Mouse (Mus musculus) limb, embryonic 14.5 days (tissue): ENCODE data around the gene Fbxw21. TPM values are rescaled to one million over a fixed set of nuclear protein-coding genes. Genes with fewer than 3 reads are reported as not detected.

Source experiments
- ATAC-seq: fragments of 200-750 bp; cut with Nextera tagmentation; 2 replicates; pipeline ENCODE4 v1.8.0; 2017; ENCODE audit warnings: low read depth, moderate number of reproducible peaks, moderate TSS enrichment; ENCODE audit not compliant: low FRiP score
- DNase-seq: peaks from one replicate; pipeline ENCODE4 v3.0.0-alpha.2; 2015; ENCODE audit warnings: low spot score
- H3K27ac ChIP-seq: fragments of 300-500 bp; sonication (generic); replicated peaks from 2 replicates; pipeline ENCODE4 v1.5.1; 2014; ENCODE audit warnings: low read depth, mild to moderate bottlenecking, low read length, moderate library complexity, mixed read lengths
- H3K27me3 ChIP-seq: fragments of 300-500 bp; sonication (generic); 2 replicates; pipeline ENCODE4 v1.6.1; 2014; ENCODE audit warnings: low read length, mixed read lengths; ENCODE audit not compliant: control insufficient read depth, insufficient read depth
- H3K36me3 ChIP-seq: fragments of 300-500 bp; sonication (generic); 2 replicates; pipeline ENCODE4 v1.6.1; 2014; ENCODE audit warnings: mild to moderate bottlenecking, low read length, moderate library complexity, mixed read lengths; ENCODE audit not compliant: control insufficient read depth, insufficient read depth
- H3K4me1 ChIP-seq: fragments of 300-500 bp; sonication (generic); 2 replicates; pipeline ENCODE4 v1.6.1; 2014; ENCODE audit warnings: antibody characterized with exemption, low read length, mixed read lengths; ENCODE audit not compliant: control insufficient read depth, insufficient read depth
- H3K4me2 ChIP-seq: fragments of 300-500 bp; sonication (generic); replicated peaks from 2 replicates; pipeline ENCODE4 v1.6.1; 2014; ENCODE audit warnings: low read depth, mild to moderate bottlenecking, low read length, moderate library complexity; ENCODE audit not compliant: severe bottlenecking
- H3K4me3 ChIP-seq: fragments of 300-500 bp; sonication (generic); replicated peaks from 2 replicates; pipeline ENCODE4 v1.5.1; 2014; ENCODE audit warnings: low read length
- H3K9ac ChIP-seq: fragments of 300-500 bp; sonication (generic); 2 replicates; pipeline ENCODE4 v1.6.1; 2014; ENCODE audit warnings: mild to moderate bottlenecking, low read depth, low read length, moderate library complexity; ENCODE audit not compliant: severe bottlenecking
- H3K9me3 ChIP-seq: fragments of 300-500 bp; sonication (generic); 2 replicates; pipeline ENCODE4 v1.6.1; 2016; ENCODE audit warnings: low read length; ENCODE audit not compliant: control insufficient read depth
- POLR2A ChIP-seq: fragments of 200-500 bp; IDR thresholded peaks from 2 replicates; pipeline ENCODE4 v1.8.0; 2012; ENCODE audit warnings: inconsistent platforms, mild to moderate bottlenecking, moderate library complexity, borderline replicate concordance; ENCODE audit not compliant: insufficient read depth, insufficient read length; ENCODE audit errors: extremely low read depth
- whole genome bisulfite sequencing: fragments of 180-500 bp; shearing (Covaris S2); extraction: QIAGEN DNeasy Blood & Tissue Kit; methylation state at CpG from one replicate; pipeline ENCODE4 v1.1.7; 2014; 5-methylcytosine and 5-hydroxymethylcytosine counted together
- polyA plus RNA-seq, 2 experiments: library from polyadenylated mRNA; depleted of rRNA in 1 of 2; stranded (reverse) in 1 of 2; unstranded in 1 of 2; fragments of >200 nt; fragmentation: Nextera tagmentation in 1 of 2; extraction: Ambion mirVana in 1 of 2; gene quantifications; 2 replicates each; pipeline versions ENCODE4 v1.2.1 to v1.2.3; 2012 to 2014

Gene Fbxw21
- polyA plus RNA-seq, 2 experiments: not detected

DNA sequence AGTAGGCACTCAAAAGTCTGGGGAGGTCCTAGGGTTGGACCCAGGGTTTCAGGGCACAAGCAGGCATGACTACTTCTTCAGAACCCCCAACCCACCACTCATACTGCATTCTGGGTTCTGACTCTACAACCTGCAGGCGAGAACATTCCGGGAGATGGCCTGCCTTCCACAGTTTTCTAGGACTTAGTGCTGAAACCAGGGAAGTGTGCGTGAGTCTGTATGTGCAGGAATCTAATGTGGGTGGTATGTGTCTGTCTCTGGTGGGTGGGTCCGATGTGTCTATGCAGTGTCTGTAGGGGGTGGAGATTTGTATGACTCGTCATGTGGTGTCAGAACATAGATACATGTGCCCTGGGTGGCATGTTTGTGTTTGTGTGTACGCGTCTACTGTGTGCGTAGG is 63.5 kb downstream of the Fbxw21 start:
- peak overlapping the region; percentile 90 for H3K4me2 ChIP-seq
- no peak for DNase-seq
- 83% methylated on average over 8 of the region's 8 CpGs for WGBS
- H3K27me3 ChIP-seq: no peaks in the 10 kb centered on the region
- H3K4me1 ChIP-seq: peaks cover 49% of the 10 kb centered on the region
- H3K9me3 ChIP-seq: no peaks in the 10 kb centered on the region
- H3K9ac ChIP-seq: 0 out of 2 replicates have a peak overlapping the region, but pooled peaks have one; percentile 12
- H3K27ac ChIP-seq: peak overlapping the region; percentile 100
- H3K36me3 ChIP-seq: peaks cover 31% of the 10 kb centered on the region
- TF ChIP-seq POLR2A: no peak
- ATAC-seq: no peak
- H3K4me3 ChIP-seq: peak overlapping the region; percentile 79; the same call in 1 of the 2 replicates

DNA sequence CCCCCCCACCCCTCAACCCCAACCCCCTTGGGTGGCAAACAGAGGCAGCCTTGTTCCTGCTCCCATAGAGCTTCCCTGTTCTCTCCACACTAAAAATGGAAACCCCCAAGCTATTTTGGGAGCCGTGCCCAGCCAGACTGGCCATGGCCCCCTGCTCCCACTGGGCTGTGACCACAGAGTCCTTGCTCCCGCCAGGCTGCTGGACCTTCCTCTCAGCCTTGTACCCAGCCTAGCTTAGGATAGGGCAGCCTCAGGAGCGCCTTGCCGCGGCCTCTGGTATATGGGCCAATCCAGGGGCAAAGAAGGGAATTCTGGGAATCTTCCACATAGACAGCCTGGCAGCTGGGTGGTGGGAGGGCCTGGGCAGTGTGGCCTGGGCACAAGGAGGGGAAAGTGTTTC is 64.0 kb downstream of the Fbxw21 start:
- Histone ChIP-seq H3K4me3 (peak overlapping the region; percentile 79), H3K9ac (peak overlapping the region; percentile 96; the same call in 1 of the 2 replicates), H3K27me3 (no peaks in the 10 kb centered on the region), H3K4me2 (peak overlapping the region; percentile 90), H3K9me3 (no peaks in the 10 kb centered on the region), H3K27ac (peak overlapping the region; percentile 100), H3K36me3 (peaks cover 26% of the 10 kb centered on the region), H3K4me1 (peaks cover 49% of the 10 kb centered on the region)
- ATAC-seq (peak; percentile 13; the same call in 1 of the 2 replicates), DNase-seq (no peak)
- WGBS: 68% methylated on average over 5 of the region's 5 CpGs
- no peak for TF ChIP-seq POLR2A

- WGBS: 30% methylated on average over 6 of the region's 6 CpGs
- 0 out of 2 replicates have a peak, but pooled peaks have one; percentile 14 for TF ChIP-seq POLR2A
- Histone ChIP-seq H3K9me3 (no peaks in the 10 kb centered on the region), H3K9ac (peak overlapping the region; percentile 96), H3K4me1 (peaks cover 49% of the 10 kb centered on the region), H3K4me3 (peak overlapping the region; percentile 79), H3K27me3 (no peaks in the 10 kb centered on the region), H3K27ac (peak overlapping the region; percentile 100), H3K36me3 (peaks cover 22% of the 10 kb centered on the region), H3K4me2 (peak overlapping the region; percentile 90)
- ATAC-seq: no peak
- DNase-seq: no peak
These were observed 64.5 kb downstream of the Fbxw21 start for GRCm38 (mm10) chr9:109097291-109097690.

- H3K4me1 ChIP-seq: peaks cover 49% of the 10 kb centered on the region
- no peak for TF ChIP-seq POLR2A
- peak overlapping the region; percentile 90 for H3K4me2 ChIP-seq
- H3K36me3 ChIP-seq: peaks cover 22% of the 10 kb centered on the region
- 20% methylated on average over 5 of the region's 6 CpGs for WGBS
- no peak for DNase-seq
- peak overlapping the region; percentile 79 for H3K4me3 ChIP-seq
- H3K9me3 ChIP-seq: no peaks in the 10 kb centered on the region
- H3K27ac ChIP-seq: peak overlapping the region; percentile 100
- no peaks in the 10 kb centered on the region for H3K27me3 ChIP-seq
- peak overlapping the region; percentile 96 for H3K9ac ChIP-seq
- ATAC-seq: no peak
These were observed 65.0 kb downstream of the Fbxw21 start for GRCm38 (mm10) chr9:109096856-109097255.

DNA sequence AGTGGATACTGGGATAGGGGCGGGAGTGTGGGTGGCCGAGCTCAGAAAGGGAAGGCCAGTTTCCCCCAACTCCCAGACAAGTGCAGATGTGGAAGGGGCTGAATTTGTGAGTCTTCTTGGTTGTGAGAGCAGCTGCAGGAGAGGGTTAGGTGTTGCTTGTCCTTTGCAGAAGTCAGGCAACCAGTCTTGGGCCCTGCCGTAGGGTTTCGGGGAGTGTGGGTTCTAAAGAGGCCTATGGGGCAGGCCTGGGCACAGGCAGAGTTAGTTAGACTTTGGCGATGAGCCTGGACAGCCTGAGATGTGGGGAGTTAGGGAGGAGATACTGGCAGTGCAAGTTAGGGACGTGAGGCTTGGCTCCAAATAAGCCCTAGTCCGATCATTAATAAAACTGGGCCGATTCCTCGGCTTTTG is 65.6 kb downstream of the Fbxw21 start:
- H3K4me1 ChIP-seq: peaks cover 49% of the 10 kb centered on the region
- H3K36me3 ChIP-seq: peaks cover 27% of the 10 kb centered on the region
- no peaks in the 10 kb centered on the region for H3K27me3 ChIP-seq
- TF ChIP-seq POLR2A: no peak
- peak overlapping the region; percentile 90 for H3K4me2 ChIP-seq
- WGBS: 13% methylated on average over 9 of the region's 9 CpGs
- peak overlapping the region; percentile 96 for H3K9ac ChIP-seq
- H3K27ac ChIP-seq: peak overlapping the region; percentile 100
- H3K9me3 ChIP-seq: no peaks in the 10 kb centered on the region
- no peak for DNase-seq
- H3K4me3 ChIP-seq: peak overlapping the region; percentile 79
- no peak for ATAC-seq
